Mouse (Mus musculus): ENCODE measurements at regions not wholly inside any gene's neighbourhood (a gene's known extent, or its start where the extent isn't known, plus 50 kb on each side); places are given as distances from the start of the nearest gene placed in this dataset.

- peak; percentile 75 for TF ChIP-seq CTCF (IDR thresholded peaks at IDR 0.05; ENCODE audit: control insufficient read depth, insufficient read depth, insufficient read length)
- TF ChIP-seq CEBPB (IDR thresholded peaks at IDR 0.05; ENCODE audit: low read depth) = no peak
Measured at GRCm38 (mm10) chrX:99574441-99575103, 103.5 kb upstream of the Pja1 start.

Measured in C2C12 (cell line).